Mouse (Mus musculus): ENCODE results near the gene Olfr1259. TPM values are rescaled to one million over a fixed set of nuclear protein-coding genes. Genes with fewer than 3 reads are reported as not detected.

The Olfr1259 gene
- total RNA-seq (2023; ENCODE audit: inconsistent age) = not detected in 4 replicates

DNA sequence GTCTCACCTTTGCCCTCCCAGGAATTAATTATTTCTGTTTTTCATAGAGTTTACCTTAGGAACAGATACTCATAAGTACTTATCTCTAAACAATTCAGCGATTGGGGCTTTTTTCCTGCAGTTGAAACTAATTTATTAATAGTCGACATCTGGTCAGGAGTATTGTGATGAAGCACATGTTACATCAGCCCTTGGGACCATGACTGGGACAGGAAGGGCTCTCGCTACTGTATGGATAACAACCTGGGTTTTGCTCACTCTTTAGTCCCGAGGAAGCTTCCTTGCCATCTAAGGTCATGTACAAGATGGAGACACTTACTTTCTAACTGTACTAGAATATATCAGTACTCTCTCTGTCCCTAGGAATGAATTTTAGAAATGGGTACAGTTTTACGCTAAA is at the start of gene Olfr1259:
Olfr1259 (minus strand) TSS at position 101 of the 400 bp plus-strand sequence.

DNA sequence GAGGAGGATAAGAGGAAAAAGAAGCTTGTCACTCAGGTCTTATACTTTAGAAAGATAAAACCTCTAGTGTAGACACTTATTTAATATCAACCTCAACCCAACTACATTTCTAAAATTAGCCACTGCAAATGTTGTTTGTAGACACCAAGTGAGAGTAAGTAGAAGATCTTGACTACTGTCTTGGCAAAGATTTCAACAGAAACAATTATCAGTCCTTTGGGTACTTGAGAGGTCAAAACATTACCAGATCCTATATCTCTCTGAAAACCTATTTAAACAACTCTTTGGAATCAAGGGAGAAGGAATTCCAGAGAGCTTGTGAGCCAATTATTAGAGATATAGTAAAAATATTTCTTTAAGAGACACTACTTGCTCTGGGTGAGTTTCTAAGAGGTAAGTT is 42.5 kb upstream of the Olfr1259 start, which contains the start of gene Olfr1261:
Olfr1261 (plus strand) TSS at position 301 of the 400 bp plus-strand sequence.

DNA sequence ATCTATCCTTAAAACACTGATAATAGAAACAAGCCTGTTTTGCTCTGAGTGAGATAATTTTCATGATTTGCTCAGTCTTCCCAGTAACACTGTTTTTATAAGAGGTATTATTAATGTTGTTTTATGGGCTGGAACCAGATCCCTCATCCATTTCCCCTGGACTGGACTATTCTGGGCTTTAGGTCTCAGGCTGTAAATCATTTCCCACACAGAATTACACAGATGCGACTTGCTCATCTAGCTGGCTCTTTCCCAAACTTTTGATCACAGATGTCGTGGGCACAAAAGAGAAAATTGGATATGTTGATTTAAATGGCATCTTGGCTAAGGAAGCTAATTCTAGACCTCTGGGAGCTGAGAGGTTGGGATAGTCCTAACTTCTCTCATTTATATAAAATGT is 25.7 kb upstream of the Olfr1259 start, which contains the start of gene Olfr1260:
Olfr1260 (plus strand) TSS at position 157 of the 400 bp plus-strand sequence.

DNA sequence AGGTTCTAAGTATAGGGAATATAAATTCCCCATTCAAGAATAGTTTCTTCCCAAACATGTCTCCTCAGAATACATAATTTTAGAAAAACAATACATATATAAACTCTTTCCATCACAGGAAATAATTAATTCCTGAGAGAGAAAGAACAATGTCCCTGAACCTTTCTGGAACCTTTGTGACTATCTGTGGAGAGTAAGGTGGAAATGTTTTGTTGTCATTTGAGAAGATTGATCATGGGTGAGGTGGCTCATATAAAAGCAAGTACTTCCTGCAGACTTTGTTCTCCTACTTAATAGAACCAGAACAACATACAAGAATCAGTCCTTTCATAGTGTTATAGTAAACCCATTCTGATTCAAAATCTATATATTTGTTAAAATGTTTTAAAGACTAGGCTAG is 21.5 kb downstream of the Olfr1259 start, which contains the start of gene Olfr1258:
Olfr1258 (plus strand) TSS at position 301 of the 400 bp plus-strand sequence.

Other genes starting within 250 kb of the Olfr1259 start
- gene Olfr1252, start 223.7 kb downstream of the Olfr1259 start, total RNA-seq (2023; ENCODE audit: inconsistent age) = not detected in 4 replicates
- gene Olfr1253, start 191.6 kb downstream of the Olfr1259 start, total RNA-seq (2023; ENCODE audit: inconsistent age) = not detected in 4 replicates
- gene Olfr1254, start 155.0 kb downstream of the Olfr1259 start, total RNA-seq (2023; ENCODE audit: inconsistent age) = not detected in 4 replicates
- gene Olfr1255, start 136.6 kb downstream of the Olfr1259 start, total RNA-seq (2023; ENCODE audit: inconsistent age) = not detected in 4 replicates
- not detected in 4 replicates for gene Olfr1256, start 107.1 kb downstream of the Olfr1259 start, total RNA-seq (2023; ENCODE audit: inconsistent age)
- not detected in 4 replicates for gene Olfr48, start 100.5 kb downstream of the Olfr1259 start, total RNA-seq (2023; ENCODE audit: inconsistent age)
- gene Olfr1257, start 70.2 kb downstream of the Olfr1259 start, total RNA-seq (2023; ENCODE audit: inconsistent age) = not detected in 4 replicates
- gene Olfr1258, start 21.4 kb downstream of the Olfr1259 start, total RNA-seq (2023; ENCODE audit: inconsistent age) = not detected in 4 replicates
- not detected in 4 replicates for gene Olfr1260, start 25.7 kb upstream of the Olfr1259 start, total RNA-seq (2023; ENCODE audit: inconsistent age)
- not detected in 4 replicates for gene Olfr1261, start 42.6 kb upstream of the Olfr1259 start, total RNA-seq (2023; ENCODE audit: inconsistent age)
- gene Olfr1262, start 51.5 kb upstream of the Olfr1259 start, total RNA-seq (2023; ENCODE audit: inconsistent age) = not detected in 4 replicates
- gene Olfr1263, start 63.5 kb upstream of the Olfr1259 start, total RNA-seq (2023; ENCODE audit: inconsistent age) = not detected in 4 replicates
- not detected in 4 replicates for gene Olfr1264, start 76.9 kb upstream of the Olfr1259 start, total RNA-seq (2023; ENCODE audit: inconsistent age)
- gene Olfr1265, start 86.7 kb upstream of the Olfr1259 start, total RNA-seq (2023; ENCODE audit: inconsistent age) = not detected in 4 replicates
- gene Olfr140, start 114.9 kb upstream of the Olfr1259 start, total RNA-seq (2023; ENCODE audit: inconsistent age) = not detected in 4 replicates
- not detected in 4 replicates for gene Olfr1269, start 172.7 kb upstream of the Olfr1259 start, total RNA-seq (2023; ENCODE audit: inconsistent age)
- gene Olfr32, start 193.6 kb upstream of the Olfr1259 start, total RNA-seq (2023; ENCODE audit: inconsistent age) = not detected in 4 replicates
- gene Olfr1270, start 204.4 kb upstream of the Olfr1259 start, total RNA-seq (2023; ENCODE audit: inconsistent age) = not detected in 4 replicates

Data from B cell, adult (primary cell).